Mouse (Mus musculus) MEL (cell line): Measurements from ENCODE around the gene Samd4. TPM values are rescaled to one million over a fixed set of nuclear protein-coding genes. Genes with fewer than 3 reads are reported as not detected.

Source experiments
- DNase-seq: peaks from one replicate; pipeline ENCODE4 v3.0.0; 2011; ENCODE audit warnings: low read depth, low spot score
- H3K27ac ChIP-seq: 2 replicates; pipeline ENCODE4 v1.5.1; 2012; ENCODE audit warnings: low read depth, mild to moderate bottlenecking, control low read depth, low read length, moderate library complexity; ENCODE audit not compliant: control insufficient read depth
- H3K27me3 ChIP-seq, 2 experiments: fragments of 150-350 bp in 1 of 2; sonication (generic) in 1 of 2; 2 replicates each; pipeline ENCODE4 v1.6.1; 2012; ENCODE audit warnings: low read length in 2 of 2, mild to moderate bottlenecking in 2 of 2, improper control_type of control experiment in 1 of 2, moderate library complexity in 1 of 2; ENCODE audit not compliant: insufficient read depth in 2 of 2, control insufficient read depth in 1 of 2
- H3K36me3 ChIP-seq, 2 experiments: 2 replicates each; pipeline ENCODE4 v1.6.1; 2012 to 2014; ENCODE audit warnings: low read length in 2 of 2, improper control_type of control experiment in 1 of 2, inconsistent platforms in 1 of 2, mild to moderate bottlenecking in 1 of 2; ENCODE audit not compliant: insufficient read depth in 2 of 2, control insufficient read depth in 1 of 2
- H3K4me1 ChIP-seq, 2 experiments: fragments of 150-350 bp in 1 of 2; sonication (generic) in 1 of 2; 2 replicates each; pipeline ENCODE4 v1.6.1; 2012; ENCODE audit warnings: low read length in 2 of 2, improper control_type of control experiment in 1 of 2, mild to moderate bottlenecking in 1 of 2; ENCODE audit not compliant: insufficient read depth in 2 of 2, control insufficient read depth in 1 of 2
- H3K4me3 ChIP-seq, 2 experiments: fragments of 150-350 bp in 1 of 2; sonication (generic) in 1 of 2; 2 replicates each; pipeline ENCODE4 v1.5.1; 2012; ENCODE audit warnings: low read depth in 2 of 2, low read length in 2 of 2, mild to moderate bottlenecking in 2 of 2, moderate library complexity in 2 of 2, control low read depth in 1 of 2, improper control_type of control experiment in 1 of 2; ENCODE audit not compliant: control insufficient read depth in 1 of 2, insufficient read depth in 1 of 2
- H3K79me2 ChIP-seq: 2 replicates; pipeline ENCODE4 v1.6.1; 2012; ENCODE audit warnings: mild to moderate bottlenecking, low read length, moderate library complexity; ENCODE audit not compliant: control insufficient read depth, poor library complexity, insufficient read depth
- H3K9ac ChIP-seq: 2 replicates; pipeline ENCODE4 v1.6.1; 2012; ENCODE audit warnings: low read depth, mild to moderate bottlenecking, control low read depth, low read length, moderate library complexity; ENCODE audit not compliant: control insufficient read depth, poor library complexity, severe bottlenecking
- H3K9me3 ChIP-seq: fragments of 150-350 bp; sonication (generic); replicated peaks from 2 replicates; pipeline ENCODE4 v1.6.1; 2012; ENCODE audit warnings: mild to moderate bottlenecking, low read length, improper control_type of control experiment, moderate library complexity; ENCODE audit not compliant: insufficient read depth
- CHD1 ChIP-seq: IDR thresholded peaks from 2 replicates; pipeline ENCODE4 v1.6.1; 2012; ENCODE audit warnings: low read depth, mild to moderate bottlenecking, inconsistent platforms, low read length, improper control_type of control experiment
- CHD2 ChIP-seq: IDR thresholded peaks from 2 replicates; pipeline ENCODE4 v1.6.1; 2011; ENCODE audit warnings: low read length, improper control_type of control experiment
- EP300 ChIP-seq, 2 experiments: IDR thresholded peaks; 2 replicates each; pipeline ENCODE4 v1.6.1; 2011; ENCODE audit warnings: improper control_type of control experiment in 2 of 2, low read length in 2 of 2, low read depth in 1 of 2, mild to moderate bottlenecking in 1 of 2
- GABPA ChIP-seq: IDR thresholded peaks from 2 replicates; pipeline ENCODE4 v1.6.1; 2012; ENCODE audit warnings: low read depth, mild to moderate bottlenecking, inconsistent platforms, low read length, improper control_type of control experiment, moderate library complexity
- GATA1 ChIP-seq: IDR thresholded peaks from 2 replicates; pipeline ENCODE4 v1.6.1; 2011; ENCODE audit warnings: low read depth, low read length, improper control_type of control experiment
- HCFC1 ChIP-seq: IDR thresholded peaks from 2 replicates; pipeline ENCODE4 v1.6.1; 2012; ENCODE audit warnings: low read depth, mild to moderate bottlenecking, inconsistent platforms, low read length, improper control_type of control experiment, moderate library complexity
- KAT2A ChIP-seq: conservative IDR thresholded peaks from 2 replicates; pipeline ENCODE4 v1.6.1; 2012; ENCODE audit warnings: low read depth, low read length, improper control_type of control experiment, inconsistent platforms
- MAFK ChIP-seq: IDR thresholded peaks from 2 replicates; pipeline ENCODE4 v1.6.1; 2011; ENCODE audit warnings: low read depth, mild to moderate bottlenecking, low read length, improper control_type of control experiment, borderline replicate concordance
- MAX ChIP-seq: IDR thresholded peaks from 2 replicates; pipeline ENCODE4 v1.6.1; 2011; ENCODE audit warnings: low read length, improper control_type of control experiment
- MXI1 ChIP-seq: IDR thresholded peaks from 2 replicates; pipeline ENCODE4 v1.6.1; 2011; ENCODE audit warnings: mild to moderate bottlenecking, low read depth, low read length, improper control_type of control experiment
- MYC ChIP-seq: IDR thresholded peaks from 2 replicates; pipeline ENCODE4 v1.6.1; 2011; ENCODE audit warnings: low read depth, mild to moderate bottlenecking, low read length, improper control_type of control experiment, moderate library complexity
- NRF1 ChIP-seq: IDR thresholded peaks from 2 replicates; pipeline ENCODE4 v1.6.1; 2014; ENCODE audit warnings: low read depth, mild to moderate bottlenecking, inconsistent platforms, low read length, improper control_type of control experiment, moderate library complexity; ENCODE audit not compliant: poor library complexity, insufficient read depth, severe bottlenecking
- POLR2AphosphoS2 ChIP-seq: IDR thresholded peaks from 2 replicates; pipeline ENCODE4 v1.6.1; 2011; ENCODE audit warnings: low read length, improper control_type of control experiment
- RCOR1 ChIP-seq: IDR thresholded peaks from 2 replicates; pipeline ENCODE4 v1.6.1; 2012; ENCODE audit warnings: low read depth, mild to moderate bottlenecking, inconsistent platforms, low read length, improper control_type of control experiment
- SIN3A ChIP-seq: IDR thresholded peaks from 2 replicates; pipeline ENCODE4 v1.6.1; 2012; ENCODE audit warnings: low read length, improper control_type of control experiment, inconsistent platforms
- SMC3 ChIP-seq: IDR thresholded peaks from 2 replicates; pipeline ENCODE4 v1.6.1; 2011; ENCODE audit warnings: low read depth, low read length, improper control_type of control experiment
- TCF12 ChIP-seq: IDR thresholded peaks from 2 replicates; pipeline ENCODE4 v1.6.1; 2014; ENCODE audit warnings: low read depth, mild to moderate bottlenecking, inconsistent platforms, low read length, improper control_type of control experiment, moderate library complexity
- USF1 ChIP-seq: IDR thresholded peaks from 2 replicates; pipeline ENCODE4 v1.6.1; 2014; ENCODE audit warnings: low read depth, mild to moderate bottlenecking, inconsistent platforms, low read length, improper control_type of control experiment, moderate library complexity
- USF2 ChIP-seq, 2 experiments: IDR thresholded peaks; 2 replicates each; pipeline ENCODE4 v1.6.1; 2011 to 2012; ENCODE audit warnings: improper control_type of control experiment in 2 of 2, low read length in 2 of 2, borderline replicate concordance in 1 of 2, inconsistent platforms in 1 of 2, low read depth in 1 of 2, mild to moderate bottlenecking in 1 of 2; ENCODE audit not compliant: insufficient read depth in 1 of 2
- ZC3H11A ChIP-seq: IDR thresholded peaks from 2 replicates; pipeline ENCODE4 v1.6.1; 2012; ENCODE audit warnings: low read depth, mild to moderate bottlenecking, inconsistent platforms, low read length, improper control_type of control experiment
- ZKSCAN1 ChIP-seq: IDR thresholded peaks from 2 replicates; pipeline ENCODE4 v1.6.1; 2012; ENCODE audit warnings: low read depth, mild to moderate bottlenecking, inconsistent platforms, low read length, improper control_type of control experiment, moderate library complexity
- ZNF384 ChIP-seq: IDR thresholded peaks from 2 replicates; pipeline ENCODE4 v1.6.1; 2012; ENCODE audit warnings: low read depth, mild to moderate bottlenecking, inconsistent platforms, low read length, improper control_type of control experiment
- polyA plus RNA-seq, 2 experiments: library from polyadenylated mRNA; stranded (reverse) in 1 of 2; unstranded in 1 of 2; fragments of >175 nt in 1 of 2; fragments of >200 nt in 1 of 2; gene quantifications; 2 replicates each; pipeline versions ENCODE4 v1.2.1 to v1.2.4; 2012; ENCODE audit warnings: low replicate concordance in 2 of 2, low read depth in 1 of 2; ENCODE audit not compliant: insufficient read length in 2 of 2, insufficient read depth in 1 of 2, missing spikeins in 1 of 2
- total RNA-seq: library from RNA; depleted of rRNA; stranded (reverse); fragments of 300-350 nt; gene quantifications from 2 replicates; pipeline ENCODE4 v1.2.3, GENCODE M21; 2012

Samd4 gene
- total and polyA plus RNA-seq, 3 experiments = 0.04 to 0.08 TPM; not detected in 1

- Histone ChIP-seq H3K79me2 (no peaks in the 10 kb centered on the region), H3K9me3 (no peaks in the 10 kb centered on the region)
- TF ChIP-seq TCF12 (no peak), NRF1 (no peak), MXI1 (no peak), SIN3A (no peak), EP300 (IDR thresholded peaks at IDR 0.05; ENCODE audit: low read depth in 1 of 2, low read length in 2 of 2) (no peak), POLR2AphosphoS2 (no peak), HCFC1 (no peak), GABPA (no peak), USF2 (IDR thresholded peaks at IDR 0.05; ENCODE audit: borderline replicate concordance in 1 of 2, insufficient read depth in 1 of 2, low read depth in 1 of 2, low read length in 2 of 2) (no peak), CHD1 (no peak), ZC3H11A (no peak), ZNF384 (no peak), MYC (no peak), CHD2 (no peak), GATA1 (no peak), USF1 (no peak), KAT2A (no peak), ZKSCAN1 (no peak)
- TF ChIP-seq, all 39 proteins: peak for 0
- Histone ChIP-seq H3K4me3 (no peak overlapping the region), H3K36me3 (no peaks in the 10 kb centered on the region), H3K9ac (no peak overlapping the region), H3K27ac (no peak overlapping the region), H3K4me1 (no peaks in the 10 kb centered on the region), H3K27me3 (no peaks in the 10 kb centered on the region; a peak in 2 of 4 replicates)
- no peak for DNase-seq
These were observed 85.4 kb downstream of the Samd4 start for GRCm38 (mm10) chr14:46968046-46968445.

- no peaks in the 10 kb centered on the region for H3K9me3 ChIP-seq
- TF ChIP-seq ZKSCAN1 (no peak), ZNF384 (no peak), KAT2A (no peak), USF1 (no peak), MAX (no peak), SIN3A (no peak), MAFK (no peak), RCOR1 (no peak), SMC3 (no peak), CHD1 (no peak)
- H3K9ac ChIP-seq = no peak overlapping the region
- H3K4me3 ChIP-seq = no peak overlapping the region
- DNase-seq = no peak
- H3K27ac ChIP-seq = no peak overlapping the region
- H3K79me2 ChIP-seq = no peaks in the 10 kb centered on the region
- no peaks in the 10 kb centered on the region for H3K4me1 ChIP-seq
- no peaks in the 10 kb centered on the region for H3K36me3 ChIP-seq
- no peaks in the 10 kb centered on the region; a peak in 2 of 4 replicates for H3K27me3 ChIP-seq
These were observed 88.0 kb downstream of the Samd4 start for GRCm38 (mm10) chr14:46970673-46971072.
